Mouse (Mus musculus): ENCODE measurements around the gene Palmd. TPM values are rescaled to one million over a fixed set of nuclear protein-coding genes. Genes with fewer than 3 reads are reported as not detected.

Gene Palmd
- polyA plus RNA-seq, 1 experiment from 2014 or later: 2.5 TPM

- Histone ChIP-seq H3K36me3 (ENCODE audit: control insufficient read depth, insufficient read depth) (peaks cover 24% of the 10 kb centered on the region), H3K9ac (ENCODE audit: low read depth, low read length) (no peak overlapping the region), H3K9me3 (ENCODE audit: control insufficient read depth) (no peaks in the 10 kb centered on the region), H3K4me2 (replicated peaks; ENCODE audit: low read depth) (no peak overlapping the region), H3K4me3 (ENCODE audit: low read depth, low read length) (no peak overlapping the region), H3K27ac (ENCODE audit: low read depth, low read length) (no peak overlapping the region), H3K27me3 (replicated peaks; ENCODE audit: control insufficient read depth, insufficient read depth, low read length) (no peaks in the 10 kb centered on the region), H3K4me1 (replicated peaks; ENCODE audit: control insufficient read depth, insufficient read depth, low read length) (no peaks in the 10 kb centered on the region)
- TF ChIP-seq CTCF (IDR thresholded peaks at IDR 0.05; ENCODE audit: low read depth): no peak
- ATAC-seq: no peak
- WGBS: 93% methylated on average over 8 of the region's 8 CpGs
Measured at GRCm38 (mm10) chr3:116884941-116885340, 83.8 kb downstream of the Palmd start.

GRCm38 (mm10) chr3:116882221-116882960, 86.4 kb downstream of the Palmd start:
- 87% methylated on average over 14 of the region's 14 CpGs for WGBS
- Histone ChIP-seq H3K9ac (ENCODE audit: low read depth, low read length) (no peak overlapping the region), H3K27me3 (replicated peaks; ENCODE audit: control insufficient read depth, insufficient read depth, low read length) (no peaks in the 10 kb centered on the region), H3K4me3 (ENCODE audit: low read depth, low read length) (no peak overlapping the region), H3K27ac (ENCODE audit: low read depth, low read length) (no peak overlapping the region), H3K9me3 (ENCODE audit: control insufficient read depth) (no peaks in the 10 kb centered on the region), H3K36me3 (ENCODE audit: control insufficient read depth, insufficient read depth) (peaks cover 26% of the 10 kb centered on the region), H3K4me1 (replicated peaks; ENCODE audit: control insufficient read depth, insufficient read depth, low read length) (no peaks in the 10 kb centered on the region), H3K4me2 (replicated peaks; ENCODE audit: low read depth) (no peak overlapping the region)
- no peak for TF ChIP-seq CTCF (IDR thresholded peaks at IDR 0.05; ENCODE audit: low read depth)
- no peak for ATAC-seq

GRCm38 (mm10) chr3:116870372-116870771, 98.4 kb downstream of the Palmd start:
- Histone ChIP-seq H3K4me2 (replicated peaks; ENCODE audit: low read depth) (no peak overlapping the region), H3K27me3 (replicated peaks; ENCODE audit: control insufficient read depth, insufficient read depth, low read length) (no peaks in the 10 kb centered on the region), H3K4me3 (ENCODE audit: low read depth, low read length) (no peak overlapping the region), H3K27ac (ENCODE audit: low read depth, low read length) (no peak overlapping the region), H3K9me3 (ENCODE audit: control insufficient read depth) (no peaks in the 10 kb centered on the region), H3K4me1 (replicated peaks; ENCODE audit: control insufficient read depth, insufficient read depth, low read length) (no peaks in the 10 kb centered on the region), H3K9ac (ENCODE audit: low read depth, low read length) (no peak overlapping the region), H3K36me3 (ENCODE audit: control insufficient read depth, insufficient read depth) (no peaks in the 10 kb centered on the region; the same call in 1 of the 2 replicates)
- no peak for ATAC-seq
- 45% methylated on average over 3 of the region's 3 CpGs for WGBS
- no peak for TF ChIP-seq CTCF (IDR thresholded peaks at IDR 0.05; ENCODE audit: low read depth)

Other genes with a start within 250 kb of the Palmd start
- gene Agl, start 160.8 kb downstream of the Palmd start, polyA plus RNA-seq (2015; fragmentation: Nextera tagmentation; extraction: Ambion mirVana): 6.3 and 6.9 TPM in 2 replicates
- 18.6 and 18.9 TPM in 2 replicates for gene Frrs1, start 109.5 kb downstream of the Palmd start, polyA plus RNA-seq (2015; fragmentation: Nextera tagmentation; extraction: Ambion mirVana)
- not detected in 2 replicates for gene 4930455H04Rik, start 720 bp downstream of the Palmd start, polyA plus RNA-seq (2015; fragmentation: Nextera tagmentation; extraction: Ambion mirVana)

All from intestine, postnatal 0 days (tissue).